Mouse (Mus musculus) gastrocnemius, postnatal 10 days (tissue): ENCODE results near the gene Kat6b. TPM values are rescaled to one million over a fixed set of nuclear protein-coding genes. Genes with fewer than 3 reads are reported as not detected.

Experiments
- DNase-seq: peaks from one replicate; pipeline ENCODE4 v3.0.0; 2021; ENCODE audit warnings: mixed read lengths
- total RNA-seq, 2 experiments: library from RNA; stranded (reverse); gene quantifications; 2 replicates each; pipeline ENCODE4 v1.2.3; 2021

The Kat6b gene
- total RNA-seq, 2 experiments from 2014 or later, result 24.1 to 31.6 TPM

GRCm38 (mm10) chr14:21523851-21524441 lies 42.7 kb downstream of the Kat6b start:
- no peak for DNase-seq

GRCm38 (mm10) chr14:21525674-21526073 lies 44.4 kb downstream of the Kat6b start:
- no peak for DNase-seq

GRCm38 (mm10) chr14:21533566-21533965 lies 52.3 kb downstream of the Kat6b start:
- no peak for DNase-seq

- DNase-seq, result no peak
These were observed 52.8 kb downstream of the Kat6b start for GRCm38 (mm10) chr14:21534066-21534465.

- DNase-seq, result no peak
These were observed 53.5 kb downstream of the Kat6b start for GRCm38 (mm10) chr14:21534542-21535272.

GRCm38 (mm10) chr14:21536485-21537181 lies 55.4 kb downstream of the Kat6b start:
- no peak for DNase-seq

- no peak for DNase-seq
These were observed 56.6 kb downstream of the Kat6b start for GRCm38 (mm10) chr14:21537838-21538237.

GRCm38 (mm10) chr14:21539731-21540130 lies 58.5 kb downstream of the Kat6b start:
- DNase-seq, result no peak

GRCm38 (mm10) chr14:21540361-21540760 lies 59.1 kb downstream of the Kat6b start:
- DNase-seq, result no peak

GRCm38 (mm10) chr14:21545529-21545928 lies 64.3 kb downstream of the Kat6b start:
- peak; percentile 29 for DNase-seq

- no peak for DNase-seq
These were observed 65.1 kb downstream of the Kat6b start for GRCm38 (mm10) chr14:21546351-21546750.

GRCm38 (mm10) chr14:21547297-21547696 lies 66.1 kb downstream of the Kat6b start:
- no peak for DNase-seq

GRCm38 (mm10) chr14:21547965-21548364 lies 66.7 kb downstream of the Kat6b start:
- no peak for DNase-seq

GRCm38 (mm10) chr14:21548952-21549607 lies 67.8 kb downstream of the Kat6b start:
- no peak for DNase-seq

GRCm38 (mm10) chr14:21549608-21550115 lies 68.4 kb downstream of the Kat6b start:
- no peak for DNase-seq

- DNase-seq, result no peak
These were observed 69.3 kb downstream of the Kat6b start for GRCm38 (mm10) chr14:21550576-21550975.

- no peak for DNase-seq
These were observed 70.4 kb downstream of the Kat6b start for GRCm38 (mm10) chr14:21551655-21552054.

- DNase-seq, result no peak
These were observed 71.7 kb downstream of the Kat6b start for GRCm38 (mm10) chr14:21552958-21553357.

- DNase-seq, result no peak
These were observed 72.8 kb downstream of the Kat6b start for GRCm38 (mm10) chr14:21554046-21554445.

- DNase-seq, result peak; percentile 18
These were observed 77.4 kb downstream of the Kat6b start for GRCm38 (mm10) chr14:21558440-21559131.

GRCm38 (mm10) chr14:21559447-21559846 lies 78.2 kb downstream of the Kat6b start:
- no peak for DNase-seq
